Mouse (Mus musculus) cortical plate, adult 2 months (tissue): Measurements from ENCODE around the gene Znrf4.

Experiments used
- CTCF ChIP-seq: fragments of 200-500 bp; IDR thresholded peaks from 2 replicates; pipeline ENCODE4 v1.5.1; 2011; ENCODE audit warnings: mild to moderate bottlenecking, control low read depth, low read length; ENCODE audit not compliant: insufficient read depth; ENCODE audit errors: extremely low read depth
- POLR2A ChIP-seq: fragments of 200-500 bp; IDR thresholded peaks from 2 replicates; pipeline ENCODE4 v1.6.1; 2011; ENCODE audit warnings: mild to moderate bottlenecking, low read length, control low read depth; ENCODE audit not compliant: insufficient read depth; ENCODE audit errors: extremely low read depth

DNA sequence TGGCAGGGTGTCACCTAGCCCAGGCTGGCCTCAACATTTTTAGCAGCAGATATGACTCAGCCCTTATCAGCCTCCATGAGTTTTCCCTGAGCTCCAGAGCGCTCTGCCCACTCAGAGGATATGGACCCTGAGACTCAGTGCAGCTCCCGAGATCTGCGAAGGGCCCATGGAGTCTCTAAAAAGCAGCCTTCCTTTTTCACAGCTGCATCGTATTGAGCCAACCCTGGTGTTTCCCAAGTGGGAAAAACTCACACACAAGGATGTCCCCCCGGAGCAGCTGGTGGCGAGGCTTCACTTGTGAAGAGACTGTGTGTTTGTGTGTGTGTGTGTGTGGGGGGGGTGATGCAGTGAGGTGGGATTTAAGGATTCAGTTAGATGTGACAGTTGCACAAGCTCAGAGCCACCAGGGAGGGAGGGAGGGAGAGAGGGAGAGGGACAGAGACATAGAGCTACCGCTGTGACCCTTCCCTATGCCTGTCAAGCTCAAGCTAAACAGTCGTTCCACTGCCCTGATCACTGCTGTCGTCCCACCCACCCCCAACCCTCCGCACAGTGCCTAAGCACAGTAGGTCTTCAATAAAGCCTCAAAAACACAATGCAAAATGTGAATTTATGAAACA is 3.1 kb downstream of the Znrf4 start:
- no peak for TF ChIP-seq CTCF
- no peak for TF ChIP-seq POLR2A
